Mouse (Mus musculus) G1E (cell line): ENCODE data around the gene Bloc1s1. TPM values are rescaled to one million over a fixed set of nuclear protein-coding genes. Genes with fewer than 3 reads are reported as not detected.

ENCODE experiments used
- ATAC-seq: 2 replicates; pipeline ENCODE4 v1.8.0; 2016; ENCODE audit warnings: mild to moderate bottlenecking; ENCODE audit not compliant: insufficient number of reproducible peaks, poor library complexity, low FRiP score, severe bottlenecking; ENCODE audit errors: extremely low read depth
- DNase-seq: peaks from one replicate; pipeline ENCODE4 v3.0.0; 2012; ENCODE audit warnings: low spot score
- H3K27me3 ChIP-seq: 2 replicates; pipeline ENCODE4 v1.6.1; 2012; ENCODE audit warnings: mild to moderate bottlenecking, low read length, inconsistent platforms; ENCODE audit not compliant: insufficient read depth
- H3K36me3 ChIP-seq: replicated peaks from 2 replicates; pipeline ENCODE3; 2012; ENCODE audit warnings: mild to moderate bottlenecking, inconsistent platforms
- H3K4me1 ChIP-seq: 2 replicates; pipeline ENCODE4 v1.6.1; 2012; ENCODE audit warnings: low read depth, low read length, inconsistent platforms, mixed read lengths; ENCODE audit not compliant: insufficient read depth
- H3K4me3 ChIP-seq: 2 replicates; pipeline ENCODE4 v1.5.1; 2012; ENCODE audit warnings: low read depth, mild to moderate bottlenecking, inconsistent platforms, low read length, moderate library complexity, mixed read lengths
- H3K9me3 ChIP-seq: replicated peaks from 2 replicates; pipeline ENCODE4 v1.6.1; 2012; ENCODE audit warnings: inconsistent platforms
- CTCF ChIP-seq: IDR thresholded peaks from 2 replicates; pipeline ENCODE4 v1.5.1; 2012; ENCODE audit warnings: low read depth, low read length, inconsistent platforms, mixed read lengths
- GATA1 ChIP-seq: IDR thresholded peaks from 2 replicates; pipeline ENCODE4 v1.6.1; 2012; ENCODE audit warnings: borderline replicate concordance, low read length, inconsistent platforms, mixed read lengths
- GATA2 ChIP-seq: IDR thresholded peaks from 2 replicates; pipeline ENCODE4 v1.6.1; 2012; ENCODE audit warnings: low read depth, low read length, inconsistent platforms, borderline replicate concordance
- POLR2AphosphoS5 ChIP-seq: IDR thresholded peaks from 2 replicates; pipeline ENCODE4 v1.6.1; 2012; ENCODE audit warnings: low read depth, low read length, inconsistent platforms; ENCODE audit not compliant: insufficient replicate concordance
- TAL1 ChIP-seq: conservative IDR thresholded peaks from 2 replicates; pipeline ENCODE4 v1.6.1; 2012; ENCODE audit warnings: low read depth, low read length, inconsistent platforms, mixed read lengths
- polyA plus RNA-seq: library from polyadenylated mRNA; stranded (reverse); fragments of >175 nt; gene quantifications from 2 replicates; pipeline ENCODE4 v1.2.3, GENCODE M21; 2012
- total RNA-seq, 2 experiments: library from RNA; stranded (forward) in 1 of 2; stranded (reverse) in 1 of 2; fragments of 200-1000 nt in 1 of 2; fragments of >200 nt in 1 of 2; fragmentation: Nextera tagmentation in 1 of 2; gene quantifications; 2 replicates each; pipeline ENCODE4 v1.2.3; 2014 to 2017

Gene Bloc1s1
- total and polyA plus RNA-seq, 3 experiments: 46.7 to 121 (median 116) TPM

DNA sequence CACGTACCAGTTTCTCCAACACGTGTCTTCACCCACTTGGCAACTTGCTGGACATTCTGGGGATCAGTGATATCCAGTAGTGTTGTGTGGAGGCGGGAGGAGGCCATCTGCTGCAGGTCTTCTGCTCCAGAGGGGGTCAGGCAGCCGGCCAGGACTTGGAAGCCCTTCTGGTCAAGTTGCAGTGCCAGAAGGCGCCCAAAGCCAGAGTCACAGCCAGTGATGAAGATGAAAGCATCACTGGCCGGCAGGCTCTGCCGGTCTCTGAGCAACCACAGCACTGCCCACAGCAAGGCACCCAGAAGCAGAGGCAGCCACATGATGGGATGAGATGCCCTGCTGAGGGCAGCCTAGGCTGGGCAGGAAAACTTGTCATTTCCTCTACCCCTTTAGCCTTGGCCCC is 5.6 kb downstream of the Bloc1s1 start:
- H3K4me3 ChIP-seq: no peak overlapping the region
- no peak for ATAC-seq

DNA sequence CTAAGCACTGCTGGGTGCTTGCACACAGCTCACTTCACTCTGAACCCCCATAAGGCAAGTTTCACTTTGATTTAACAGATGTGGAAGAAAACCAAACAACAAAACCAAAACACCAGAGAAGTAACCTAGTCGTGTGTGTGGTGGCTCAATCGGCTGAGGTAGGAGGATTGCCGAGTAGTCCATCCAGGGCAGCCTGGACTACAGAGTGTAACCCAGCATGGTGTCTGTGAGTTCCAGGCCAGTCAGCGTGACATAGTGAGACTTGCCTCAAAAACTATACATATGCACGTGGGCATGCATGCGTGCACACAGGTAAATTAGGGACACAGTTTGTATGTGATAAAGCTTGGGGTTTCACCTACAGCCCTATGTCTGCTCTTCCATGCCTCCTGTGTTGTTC is 6.4 kb downstream of the Bloc1s1 start:
- TF ChIP-seq TAL1: no peak
- TF ChIP-seq GATA2: no peak
- no peak for TF ChIP-seq CTCF
- TF ChIP-seq POLR2AphosphoS5: no peak
- no peak for TF ChIP-seq GATA1
- Histone ChIP-seq H3K36me3 (peaks cover 55% of the 10 kb centered on the region), H3K9me3 (no peaks in the 10 kb centered on the region), H3K27me3 (peaks cover 10% of the 10 kb centered on the region), H3K4me3 (no peak overlapping the region), H3K4me1 (peaks cover 10% of the 10 kb centered on the region)
- ATAC-seq (no peak), DNase-seq (no peak)

More for the DNA sequence above, 5.6 kb downstream of the Bloc1s1 start:
- DNase-seq: no peak
- Histone ChIP-seq H3K36me3 (peaks cover 55% of the 10 kb centered on the region), H3K4me1 (peaks cover 13% of the 10 kb centered on the region), H3K27me3 (peaks cover 6% of the 10 kb centered on the region), H3K9me3 (no peaks in the 10 kb centered on the region)
- TF ChIP-seq GATA2 (no peak), POLR2AphosphoS5 (no peak), GATA1 (no peak), CTCF (no peak), TAL1 (no peak)

DNA sequence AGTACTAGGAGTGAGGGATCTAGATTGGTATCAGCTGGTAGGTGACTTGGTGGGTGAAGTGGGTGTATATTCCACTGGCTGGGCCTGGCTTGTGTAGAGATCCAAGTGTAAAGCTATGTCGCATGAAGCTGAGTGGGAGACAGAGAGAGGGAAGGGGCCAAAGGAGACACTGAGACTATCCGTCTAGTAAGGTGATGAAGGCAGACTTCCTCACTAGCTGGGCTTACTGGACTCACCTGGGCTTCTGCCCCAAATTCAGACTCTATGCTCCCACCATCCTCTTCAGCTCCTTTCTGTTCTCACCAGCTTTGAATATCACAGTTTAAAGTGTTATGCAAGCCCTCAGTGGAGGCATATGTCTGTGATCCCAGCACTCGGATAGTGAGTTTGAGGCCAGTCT is 7.2 kb downstream of the Bloc1s1 start:
- Histone ChIP-seq H3K4me1 (peaks cover 3% of the 10 kb centered on the region), H3K36me3 (peaks cover 49% of the 10 kb centered on the region), H3K9me3 (no peaks in the 10 kb centered on the region), H3K27me3 (peaks cover 16% of the 10 kb centered on the region), H3K4me3 (no peak overlapping the region)
- no peak for DNase-seq
- no peak for ATAC-seq
- no peak for TF ChIP-seq TAL1
- no peak for TF ChIP-seq GATA1
- no peak for TF ChIP-seq POLR2AphosphoS5

DNA sequence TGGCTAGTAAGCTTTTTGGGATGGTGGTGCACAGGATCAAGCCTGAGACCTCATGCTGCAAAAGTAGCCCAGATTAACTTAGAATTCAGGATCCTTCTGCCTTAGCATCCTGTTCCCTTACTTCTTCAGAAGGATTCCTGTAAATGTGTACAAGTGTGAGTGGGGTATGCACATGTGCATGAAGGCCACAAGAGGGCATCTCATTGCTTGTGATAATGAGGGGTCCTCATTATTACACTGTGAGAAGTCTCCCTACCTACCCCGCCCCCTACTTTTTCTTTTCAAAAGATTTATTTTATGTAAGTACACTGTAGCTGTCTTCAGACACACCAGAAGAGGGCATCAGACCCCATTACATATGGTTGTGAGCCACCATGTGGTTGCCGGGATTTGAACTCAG is 8.3 kb downstream of the Bloc1s1 start:
- H3K27me3 ChIP-seq: peaks cover 27% of the 10 kb centered on the region
- H3K9me3 ChIP-seq: no peaks in the 10 kb centered on the region
- H3K4me3 ChIP-seq: no peak overlapping the region
- DNase-seq (no peak), ATAC-seq (no peak)
- peaks cover 5% of the 10 kb centered on the region; the same call in 1 of the 2 replicates for H3K4me1 ChIP-seq
- H3K36me3 ChIP-seq: peaks cover 39% of the 10 kb centered on the region
- TF ChIP-seq POLR2AphosphoS5 (no peak), GATA1 (no peak), TAL1 (no peak), GATA2 (no peak), CTCF (no peak)

DNA sequence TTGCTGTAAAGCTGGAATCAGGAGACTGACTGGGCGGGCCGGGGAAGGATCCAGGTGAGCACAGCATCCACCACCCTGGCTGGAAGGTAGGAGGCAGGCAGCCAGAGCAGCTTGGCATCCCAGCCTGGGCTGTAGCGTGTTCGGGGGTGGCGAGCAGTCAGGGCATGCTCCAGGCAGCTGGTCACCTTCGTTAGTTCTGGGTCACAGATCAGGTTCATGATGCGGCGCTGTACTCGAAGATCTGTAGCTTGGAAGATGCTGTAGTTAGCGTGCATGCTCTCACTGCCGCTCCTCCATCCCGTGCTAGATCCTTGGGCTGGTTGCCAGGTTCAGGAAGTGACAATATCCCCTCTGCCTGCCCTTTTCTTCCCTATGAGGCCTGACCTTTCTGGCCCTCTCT is 10.1 kb downstream of the Bloc1s1 start:
- DNase-seq (no peak), ATAC-seq (no peak)
- H3K27me3 ChIP-seq: peaks cover 45% of the 10 kb centered on the region
- H3K4me3 ChIP-seq: no peak overlapping the region
- H3K36me3 ChIP-seq: peaks cover 21% of the 10 kb centered on the region
- no peak for TF ChIP-seq CTCF
- no peak for TF ChIP-seq TAL1
- H3K9me3 ChIP-seq: no peaks in the 10 kb centered on the region
- peaks cover 6% of the 10 kb centered on the region for H3K4me1 ChIP-seq

DNA sequence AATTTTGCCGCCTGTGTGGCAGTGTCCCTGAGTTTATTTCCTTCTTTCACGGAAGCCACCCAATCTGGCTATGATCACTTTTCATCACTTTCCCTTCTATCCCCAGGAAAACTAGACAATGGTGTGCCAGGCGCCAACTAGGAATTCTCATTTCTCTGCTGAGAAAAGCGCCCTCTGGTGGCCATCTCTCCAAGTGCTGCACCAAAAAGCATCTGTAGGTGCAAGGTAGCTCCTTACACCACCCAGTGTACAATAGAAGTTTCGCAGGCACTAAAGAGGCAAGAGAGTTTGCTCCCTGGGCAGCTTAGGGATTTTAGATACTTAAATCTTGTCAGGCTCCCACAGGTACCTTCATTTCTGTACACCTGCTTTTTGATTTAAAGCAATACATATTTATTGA is 10.6 kb downstream of the Bloc1s1 start:
- ATAC-seq (peak; percentile 83), DNase-seq (peak; percentile 73)
- Histone ChIP-seq H3K9me3 (no peaks in the 10 kb centered on the region), H3K27me3 (peaks cover 49% of the 10 kb centered on the region), H3K4me3 (no peak overlapping the region), H3K36me3 (peaks cover 17% of the 10 kb centered on the region), H3K4me1 (peaks cover 6% of the 10 kb centered on the region)
- TF ChIP-seq CTCF (peak; percentile 87), GATA1 (no peak)

DNA sequence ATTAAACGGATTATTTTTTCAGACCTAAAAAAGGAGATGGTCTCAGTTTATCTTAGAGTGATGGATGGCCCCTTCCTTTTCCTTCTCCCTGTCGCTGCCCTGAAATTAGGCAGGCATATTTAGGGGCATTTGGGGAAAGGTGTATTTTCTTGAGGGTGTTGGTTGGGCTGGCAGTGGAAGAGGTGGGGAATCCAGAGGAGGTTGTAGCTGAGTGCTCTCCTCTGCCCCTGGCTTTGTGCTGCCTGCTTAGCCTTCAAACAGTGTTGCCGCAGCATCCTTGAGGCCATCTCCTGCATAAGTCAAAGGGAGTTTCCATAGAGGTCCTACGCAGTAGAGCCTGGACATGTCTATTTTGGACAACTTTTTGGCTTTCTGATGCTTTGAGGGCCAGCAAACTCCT is 11.0 kb downstream of the Bloc1s1 start:
- H3K9me3 ChIP-seq: no peaks in the 10 kb centered on the region
- no peak for ATAC-seq
- DNase-seq: no peak
- no peak for TF ChIP-seq TAL1
- no peak for TF ChIP-seq GATA2
- no peak for TF ChIP-seq GATA1
- no peak for TF ChIP-seq CTCF
- no peak for TF ChIP-seq POLR2AphosphoS5
- H3K4me1 ChIP-seq: peaks cover 6% of the 10 kb centered on the region
- no peak overlapping the region for H3K4me3 ChIP-seq
- peaks cover 53% of the 10 kb centered on the region for H3K27me3 ChIP-seq
- H3K36me3 ChIP-seq: peaks cover 13% of the 10 kb centered on the region
